Mouse (Mus musculus): ENCODE results near the gene Dgki.

DNA sequence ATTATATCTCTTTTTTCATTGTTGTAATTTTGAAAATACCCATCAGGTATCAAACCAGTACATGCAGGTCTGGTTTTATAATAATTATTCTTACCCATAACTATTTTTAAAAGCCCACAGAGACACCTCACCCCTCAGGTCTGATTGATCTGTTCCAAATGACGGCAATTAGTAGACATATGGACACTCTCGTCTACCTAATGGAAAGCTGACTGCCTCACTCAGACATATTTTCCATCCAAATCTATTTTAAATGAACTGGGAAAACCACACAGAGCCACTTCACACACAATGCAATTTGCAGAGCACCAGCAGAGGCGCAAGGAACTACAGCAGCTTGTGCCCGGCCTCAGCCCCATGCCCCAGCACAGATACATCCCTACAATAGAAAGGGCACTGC is 104.2 kb downstream of the Dgki start:
- TF ChIP-seq CTCF (IDR thresholded peaks at IDR 0.05) (no peak), POLR2A (IDR thresholded peaks at IDR 0.05; ENCODE audit: insufficient read depth, low read depth, low read length) (no peak)
